Mouse (Mus musculus) neural tube, embryonic 12.5 days (tissue): Measurements from ENCODE around the gene Vsx2. TPM values are rescaled to one million over a fixed set of nuclear protein-coding genes. Genes with fewer than 3 reads are reported as not detected.

Experiments used
- ATAC-seq: fragments of 200-750 bp; cut with Nextera tagmentation; 2 replicates; pipeline ENCODE4 v1.8.0; 2017; ENCODE audit warnings: low read depth, mild to moderate bottlenecking, moderate TSS enrichment, moderate library complexity; ENCODE audit not compliant: low FRiP score
- H3K27ac ChIP-seq: fragments of 300-500 bp; sonication (generic); 2 replicates; pipeline ENCODE4 v1.5.1; 2016
- H3K27me3 ChIP-seq: fragments of 300-500 bp; sonication (generic); replicated peaks from 2 replicates; pipeline ENCODE4 v1.6.1; 2016; ENCODE audit warnings: mild to moderate bottlenecking
- H3K36me3 ChIP-seq: fragments of 300-500 bp; sonication (generic); 2 replicates; pipeline ENCODE4 v1.6.1; 2016; ENCODE audit warnings: mild to moderate bottlenecking
- H3K4me1 ChIP-seq: fragments of 300-500 bp; sonication (generic); 2 replicates; pipeline ENCODE4 v1.6.1; 2016
- H3K4me2 ChIP-seq: fragments of 300-500 bp; sonication (generic); replicated peaks from 2 replicates; pipeline ENCODE4 v1.6.1; 2016; ENCODE audit warnings: mild to moderate bottlenecking
- H3K4me3 ChIP-seq: fragments of 300-500 bp; sonication (generic); 2 replicates; pipeline ENCODE4 v1.5.1; 2016
- H3K9ac ChIP-seq: fragments of 300-500 bp; sonication (generic); 2 replicates; pipeline ENCODE4 v1.6.1; 2016; ENCODE audit warnings: mild to moderate bottlenecking
- H3K9me3 ChIP-seq: fragments of 300-500 bp; sonication (generic); 2 replicates; pipeline ENCODE4 v1.6.1; 2016; ENCODE audit warnings: mild to moderate bottlenecking
- WGBS: fragments of 180-500 bp; shearing (Covaris S2); methylation state at CpG from one replicate; pipeline ENCODE4 v1.1.7; 2016; 5-methylcytosine and 5-hydroxymethylcytosine counted together
- polyA plus RNA-seq: library from polyadenylated mRNA; unstranded; fragments of >200 nt; fragmentation: Nextera tagmentation; extraction: Ambion mirVana; gene quantifications from 2 replicates; pipeline ENCODE4 v1.2.1, GENCODE M21; 2016

The Vsx2 gene
- polyA plus RNA-seq, 1 experiment from 2014 or later, result 6.6 TPM

DNA sequence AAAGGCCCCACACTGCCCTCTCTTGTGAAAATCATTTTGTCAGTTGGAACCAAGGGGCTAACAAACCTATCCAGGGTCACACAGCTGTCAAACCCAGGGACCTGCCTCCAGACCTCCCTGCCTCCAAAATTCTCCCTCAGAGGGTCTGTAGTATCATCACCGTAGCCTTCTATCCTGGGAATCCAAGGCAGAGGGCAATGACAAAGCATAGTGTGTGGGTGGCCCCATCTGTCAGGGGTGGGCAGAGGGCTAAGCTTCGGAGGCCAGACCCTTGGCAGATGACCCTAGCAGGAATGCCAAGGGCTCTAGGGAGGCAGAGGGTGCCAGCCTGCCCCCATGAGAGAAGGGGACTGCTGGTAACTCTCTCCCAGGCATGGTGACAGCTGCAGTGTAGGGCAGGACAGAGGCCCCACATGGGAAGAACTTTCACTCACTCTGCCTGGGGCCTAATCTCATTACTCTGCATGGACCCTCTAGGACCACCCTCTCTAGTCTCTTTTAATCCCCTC, 22.9 kb upstream of the Vsx2 start:
- Histone ChIP-seq H3K27ac (no peak overlapping the region), H3K4me2 (no peak overlapping the region), H3K9me3 (no peaks in the 10 kb centered on the region), H3K27me3 (peaks cover 4% of the 10 kb centered on the region; the same call in 1 of the 2 replicates), H3K4me1 (no peaks in the 10 kb centered on the region), H3K36me3 (no peaks in the 10 kb centered on the region), H3K4me3 (no peak overlapping the region), H3K9ac (no peak overlapping the region)
- 67% methylated on average over 2 of the region's 2 CpGs for WGBS
- ATAC-seq, result no peak

DNA sequence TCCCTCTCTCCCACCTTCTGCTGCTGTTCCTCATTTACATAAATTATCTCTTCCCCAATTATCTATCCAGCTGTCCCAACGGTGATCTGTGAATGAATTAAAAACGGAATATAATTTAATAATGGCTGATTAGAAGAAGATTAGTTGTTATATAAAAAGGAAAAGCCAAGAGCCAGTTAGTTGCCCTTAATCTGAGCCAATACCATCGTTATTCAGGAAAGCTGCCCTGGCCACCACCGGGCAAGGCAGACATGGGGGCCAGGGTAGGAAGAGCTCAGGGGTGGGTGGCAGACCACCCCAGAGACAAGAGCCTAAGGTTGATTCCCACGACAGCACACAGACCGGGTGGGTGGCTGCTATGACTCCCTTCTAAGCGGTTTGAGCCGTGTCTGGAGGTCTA, 21.3 kb upstream of the Vsx2 start:
- Histone ChIP-seq H3K9me3 (no peaks in the 10 kb centered on the region), H3K27me3 (no peaks in the 10 kb centered on the region), H3K9ac (no peak overlapping the region), H3K4me1 (no peaks in the 10 kb centered on the region), H3K4me3 (no peak overlapping the region), H3K36me3 (no peaks in the 10 kb centered on the region), H3K27ac (no peak overlapping the region), H3K4me2 (no peak overlapping the region)
- no peak for ATAC-seq
- 61% methylated on average over 8 of the region's 8 CpGs for WGBS

DNA sequence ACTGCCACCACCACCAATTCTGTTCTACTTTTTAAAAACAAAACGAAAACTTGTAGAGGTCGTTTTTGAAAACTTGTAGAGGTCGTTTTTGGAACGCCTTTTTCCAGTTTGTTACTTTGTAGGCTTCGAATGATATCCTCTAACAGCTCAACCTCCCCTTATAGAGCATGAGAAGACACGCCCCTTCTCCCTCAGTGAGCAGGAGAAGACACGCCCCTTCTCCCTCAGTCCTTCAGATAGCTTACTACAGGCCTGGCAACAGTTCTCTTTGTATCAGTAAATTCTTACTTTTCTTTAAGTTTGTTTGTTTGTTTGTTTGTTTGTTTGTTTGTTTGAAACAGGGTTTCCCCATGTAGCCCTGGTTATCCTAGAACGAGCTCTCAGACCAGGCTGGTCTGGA, 14.3 kb upstream of the Vsx2 start:
- no peak for ATAC-seq
- H3K9me3 ChIP-seq, result no peaks in the 10 kb centered on the region

DNA sequence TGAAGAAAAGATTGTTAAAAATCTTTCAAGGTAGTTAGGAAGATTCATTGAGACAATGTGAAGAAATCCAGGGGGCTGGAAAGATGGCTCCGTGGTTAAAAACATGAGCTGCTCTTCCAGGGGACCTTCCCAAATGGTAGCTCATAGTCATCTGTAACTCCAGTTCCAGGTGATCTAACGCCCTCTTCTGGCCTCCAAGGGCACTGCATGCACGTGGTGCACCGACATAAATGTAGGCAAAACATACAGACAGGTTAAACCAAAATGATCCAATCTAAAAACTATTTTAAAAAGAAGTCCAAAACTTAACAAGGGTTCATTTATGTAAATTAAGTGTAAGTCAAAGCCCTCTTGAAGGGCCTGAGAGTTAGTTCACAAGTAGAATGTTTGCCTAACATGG, 7.0 kb upstream of the Vsx2 start:
- H3K36me3 ChIP-seq, result no peaks in the 10 kb centered on the region
- H3K4me3 ChIP-seq, result no peak overlapping the region
- ATAC-seq, result no peak
- no peak overlapping the region for H3K9ac ChIP-seq
- no peaks in the 10 kb centered on the region for H3K9me3 ChIP-seq
- peaks cover 13% of the 10 kb centered on the region for H3K27me3 ChIP-seq
- no peak overlapping the region for H3K4me2 ChIP-seq
- 54% methylated on average over 4 of the region's 4 CpGs for WGBS
- no peak overlapping the region for H3K27ac ChIP-seq
- H3K4me1 ChIP-seq, result no peaks in the 10 kb centered on the region

More for the DNA sequence above, 14.3 kb upstream of the Vsx2 start:
- Histone ChIP-seq H3K4me2 (no peak overlapping the region), H3K4me1 (no peaks in the 10 kb centered on the region), H3K36me3 (no peaks in the 10 kb centered on the region), H3K27ac (no peak overlapping the region), H3K9ac (no peak overlapping the region), H3K27me3 (no peaks in the 10 kb centered on the region), H3K4me3 (no peak overlapping the region)
- WGBS, result 52% methylated on average over 8 of the region's 8 CpGs

DNA sequence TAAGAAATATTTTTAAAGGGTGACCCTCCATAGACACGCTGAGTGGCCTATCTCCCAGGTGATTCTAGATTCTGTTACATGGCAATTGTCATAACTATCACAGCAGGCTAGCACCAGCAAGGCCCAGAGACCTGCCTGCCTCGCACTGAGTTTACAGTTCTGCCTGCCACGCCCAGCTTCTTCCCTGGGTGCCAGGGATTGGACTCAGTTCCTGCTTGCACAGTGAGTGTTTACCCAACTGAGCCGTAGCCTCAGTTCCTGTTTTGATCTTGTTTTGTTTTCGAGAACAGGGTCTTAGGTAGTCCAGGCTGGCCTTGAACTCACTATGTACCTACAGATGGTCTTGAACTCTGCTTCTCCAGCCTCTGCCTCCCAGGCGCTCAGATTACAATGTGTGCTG, 2.0 kb upstream of the Vsx2 start:
- H3K9me3 ChIP-seq, result no peaks in the 10 kb centered on the region
- no peak overlapping the region for H3K4me2 ChIP-seq
- peaks cover 62% of the 10 kb centered on the region for H3K27me3 ChIP-seq
- peaks cover 17% of the 10 kb centered on the region for H3K4me1 ChIP-seq
- 78% methylated on average over 6 of the region's 6 CpGs for WGBS
- no peak overlapping the region for H3K9ac ChIP-seq
- H3K36me3 ChIP-seq, result no peaks in the 10 kb centered on the region
- H3K4me3 ChIP-seq, result no peak overlapping the region
- no peak overlapping the region for H3K27ac ChIP-seq
- no peak for ATAC-seq

DNA sequence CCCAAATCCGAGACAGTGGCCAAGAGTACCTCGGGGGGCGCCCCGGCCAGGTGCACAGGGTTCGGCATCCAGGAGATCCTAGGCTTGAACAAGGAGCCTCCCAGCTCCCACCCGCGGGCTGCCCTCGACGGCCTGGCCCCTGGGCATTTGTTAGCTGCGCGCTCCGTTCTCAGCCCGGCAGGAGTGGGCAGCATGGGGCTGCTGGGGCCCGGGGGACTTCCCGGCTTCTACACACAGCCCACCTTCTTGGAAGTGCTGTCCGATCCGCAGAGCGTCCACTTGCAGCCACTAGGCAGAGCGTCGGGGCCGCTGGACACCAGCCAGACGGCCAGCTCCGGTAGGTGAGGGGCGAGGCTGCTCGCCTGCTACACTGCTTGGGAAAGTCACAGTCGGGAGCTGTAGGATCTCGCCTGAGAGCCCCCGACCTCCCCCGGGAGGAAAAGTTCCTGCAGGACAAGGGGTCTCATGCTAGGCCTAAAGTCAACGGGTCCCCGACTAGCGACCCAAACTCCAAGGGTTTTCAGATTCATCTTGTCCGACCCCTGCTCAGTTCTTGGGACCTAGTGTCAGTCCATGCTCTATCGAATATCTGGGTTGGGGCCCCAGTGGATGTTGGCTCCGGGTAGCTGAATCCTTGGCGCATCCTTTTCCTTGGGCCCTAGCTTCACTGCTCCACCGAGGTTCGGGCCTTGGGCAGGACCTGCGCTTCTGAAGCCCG, 573 bp downstream of the Vsx2 start:
- peak overlapping the region; percentile 12; the same call in 1 of the 2 replicates for H3K4me2 ChIP-seq
- no peaks in the 10 kb centered on the region for H3K36me3 ChIP-seq
- no peak overlapping the region for H3K27ac ChIP-seq
- peak overlapping the region; percentile 22 for H3K4me3 ChIP-seq
- 1% methylated on average over 40 of the region's 40 CpGs for WGBS
- peaks cover 17% of the 10 kb centered on the region for H3K4me1 ChIP-seq
- ATAC-seq, result no peak
- H3K27me3 ChIP-seq, result peaks cover 83% of the 10 kb centered on the region
- H3K9me3 ChIP-seq, result no peaks in the 10 kb centered on the region
- no peak overlapping the region for H3K9ac ChIP-seq

DNA sequence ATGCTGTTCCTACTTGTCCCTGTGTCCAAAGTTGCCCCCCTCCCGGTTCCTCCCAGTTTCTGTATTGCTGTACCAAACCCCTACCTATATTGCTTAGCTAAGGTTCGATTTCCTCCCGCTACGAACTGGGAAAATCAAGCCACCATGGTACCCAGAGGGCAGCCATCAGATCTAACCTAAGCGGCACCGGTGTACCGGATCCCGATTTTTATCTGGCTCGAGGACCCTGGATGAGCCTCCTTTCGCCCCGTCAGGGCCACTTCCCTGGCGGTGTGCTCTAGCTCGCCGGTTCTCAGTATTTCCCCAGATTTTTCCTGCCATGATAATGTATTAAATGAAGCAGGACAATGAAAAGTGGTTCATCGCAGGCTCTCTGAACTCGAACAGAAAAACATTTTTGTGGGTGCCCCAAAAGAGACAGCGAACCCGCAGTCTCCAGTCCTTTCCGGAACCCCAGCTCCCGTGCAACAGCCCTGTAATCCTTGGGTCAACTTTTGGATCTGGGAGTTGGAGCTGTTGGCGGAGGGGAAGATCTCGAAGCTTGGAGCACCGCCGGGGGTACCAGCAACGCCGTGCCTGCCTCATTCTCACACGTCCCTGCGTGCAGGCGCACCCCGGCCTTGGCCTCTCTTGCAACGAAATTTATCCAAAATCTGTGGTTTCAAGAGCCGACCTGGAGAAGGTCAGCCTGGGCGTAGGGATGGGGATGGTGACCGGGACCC, 1.3 kb downstream of the Vsx2 start:
- Histone ChIP-seq H3K36me3 (no peaks in the 10 kb centered on the region), H3K4me3 (peak overlapping the region; percentile 22; the same call in 1 of the 2 replicates), H3K9ac (no peak overlapping the region), H3K9me3 (no peaks in the 10 kb centered on the region), H3K4me1 (peaks cover 17% of the 10 kb centered on the region), H3K27me3 (peaks cover 90% of the 10 kb centered on the region), H3K4me2 (no peak overlapping the region), H3K27ac (no peak overlapping the region)
- no peak for ATAC-seq
- 1% methylated on average over 34 of the region's 34 CpGs for WGBS

DNA sequence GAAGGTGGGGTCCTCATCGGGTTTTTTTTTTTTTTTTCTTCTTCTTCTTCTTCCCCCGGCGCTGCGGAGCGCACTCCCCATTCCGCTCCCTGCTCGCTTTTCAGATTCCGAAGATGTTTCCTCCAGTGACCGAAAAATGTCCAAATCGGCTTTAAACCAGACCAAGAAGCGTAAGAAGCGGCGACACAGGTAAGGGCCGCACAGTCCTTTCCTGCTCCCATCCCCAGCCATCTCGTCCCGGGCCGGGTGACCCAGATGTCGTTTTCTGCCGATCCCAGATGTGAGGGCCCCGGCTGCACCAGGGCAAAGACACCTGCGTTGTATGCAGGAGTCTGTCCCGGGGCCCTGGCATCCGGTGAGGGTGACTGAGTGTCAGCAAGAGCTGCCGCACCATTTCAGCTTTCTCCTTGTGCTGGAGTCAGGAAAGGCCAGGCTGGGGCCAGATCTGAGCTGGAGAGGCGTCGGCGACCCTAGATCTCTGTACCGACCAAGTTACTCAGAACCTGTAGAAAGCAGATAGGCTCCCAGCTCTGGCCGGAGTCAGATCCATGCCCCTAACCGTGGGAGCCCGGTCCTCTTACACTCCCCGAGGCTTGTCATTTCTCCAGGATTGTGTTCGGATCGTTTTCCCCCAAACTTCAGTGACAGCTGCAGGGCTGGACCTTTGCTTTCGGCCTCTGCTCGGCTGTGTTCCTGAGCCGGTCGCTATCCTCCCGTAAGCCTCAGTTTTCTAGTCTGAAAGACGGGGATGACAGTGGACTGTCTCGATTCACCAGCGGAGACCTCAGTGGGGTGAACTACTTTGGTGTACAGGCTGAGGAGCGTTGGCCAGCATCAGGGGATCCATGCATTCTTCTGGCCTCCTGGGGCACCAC, 2.1 kb downstream of the Vsx2 start:
- Histone ChIP-seq H3K4me2 (no peak overlapping the region), H3K27me3 (peaks cover 93% of the 10 kb centered on the region), H3K9ac (0 out of 2 replicates have a peak overlapping the region, but pooled peaks have one; percentile 8), H3K27ac (no peak overlapping the region), H3K36me3 (no peaks in the 10 kb centered on the region), H3K4me3 (no peak overlapping the region), H3K9me3 (no peaks in the 10 kb centered on the region), H3K4me1 (peaks cover 17% of the 10 kb centered on the region)
- WGBS, result 1% methylated on average over 43 of the region's 43 CpGs
- ATAC-seq, result no peak

DNA sequence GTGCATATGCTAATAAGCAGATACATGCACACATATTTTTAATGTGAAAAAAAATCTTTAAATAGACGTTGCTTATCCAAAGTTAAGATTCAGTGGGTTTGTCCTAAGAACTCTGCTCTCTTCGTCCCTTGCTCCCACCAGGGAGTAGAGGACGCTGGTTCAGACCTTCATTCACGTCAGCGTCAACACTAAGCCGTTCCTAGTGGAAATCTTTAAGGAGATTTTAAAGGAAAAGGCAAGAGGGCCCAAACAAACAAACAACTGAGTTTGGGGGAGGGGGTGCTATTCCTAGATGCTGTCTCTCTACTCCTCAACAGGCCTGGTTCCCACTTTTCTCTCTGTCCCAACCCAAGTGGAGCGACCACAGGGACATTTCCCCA, 2.8 kb downstream of the Vsx2 start:
- ATAC-seq, result no peak
- 4% methylated on average over 7 of the region's 7 CpGs for WGBS
- H3K36me3 ChIP-seq, result no peaks in the 10 kb centered on the region
- no peak overlapping the region for H3K27ac ChIP-seq
- no peak overlapping the region for H3K4me3 ChIP-seq
- H3K4me1 ChIP-seq, result peaks cover 17% of the 10 kb centered on the region
- no peaks in the 10 kb centered on the region for H3K9me3 ChIP-seq
- peaks cover 90% of the 10 kb centered on the region for H3K27me3 ChIP-seq
- H3K9ac ChIP-seq, result no peak overlapping the region
- H3K4me2 ChIP-seq, result no peak overlapping the region

DNA sequence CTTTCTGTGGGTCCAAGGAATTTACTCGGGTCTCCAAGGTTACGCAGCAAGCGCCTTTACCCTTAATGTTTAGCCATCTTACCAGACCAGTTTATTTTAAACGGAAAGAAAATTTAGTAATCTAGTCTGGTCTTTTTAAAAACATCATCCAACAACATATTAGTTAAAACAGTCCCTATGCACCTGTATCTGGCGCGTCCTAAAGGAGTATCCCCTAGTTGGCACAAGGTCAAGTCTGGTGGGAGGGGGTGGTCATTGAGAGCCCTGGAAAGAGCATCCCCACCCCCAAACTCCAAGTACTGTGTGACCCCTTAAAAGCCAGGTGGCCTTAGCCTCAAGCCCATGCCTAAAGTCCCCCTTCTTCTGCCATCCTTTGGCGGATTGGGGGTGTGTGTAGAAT, 3.5 kb downstream of the Vsx2 start:
- ATAC-seq, result no peak
- no peaks in the 10 kb centered on the region for H3K36me3 ChIP-seq
- H3K9me3 ChIP-seq, result no peaks in the 10 kb centered on the region
- H3K4me2 ChIP-seq, result no peak overlapping the region
- H3K27me3 ChIP-seq, result peaks cover 87% of the 10 kb centered on the region
- H3K4me3 ChIP-seq, result no peak overlapping the region
- H3K4me1 ChIP-seq, result peaks cover 17% of the 10 kb centered on the region
- WGBS, result 18% methylated on average over 7 of the region's 7 CpGs
- H3K27ac ChIP-seq, result no peak overlapping the region
- H3K9ac ChIP-seq, result no peak overlapping the region

DNA sequence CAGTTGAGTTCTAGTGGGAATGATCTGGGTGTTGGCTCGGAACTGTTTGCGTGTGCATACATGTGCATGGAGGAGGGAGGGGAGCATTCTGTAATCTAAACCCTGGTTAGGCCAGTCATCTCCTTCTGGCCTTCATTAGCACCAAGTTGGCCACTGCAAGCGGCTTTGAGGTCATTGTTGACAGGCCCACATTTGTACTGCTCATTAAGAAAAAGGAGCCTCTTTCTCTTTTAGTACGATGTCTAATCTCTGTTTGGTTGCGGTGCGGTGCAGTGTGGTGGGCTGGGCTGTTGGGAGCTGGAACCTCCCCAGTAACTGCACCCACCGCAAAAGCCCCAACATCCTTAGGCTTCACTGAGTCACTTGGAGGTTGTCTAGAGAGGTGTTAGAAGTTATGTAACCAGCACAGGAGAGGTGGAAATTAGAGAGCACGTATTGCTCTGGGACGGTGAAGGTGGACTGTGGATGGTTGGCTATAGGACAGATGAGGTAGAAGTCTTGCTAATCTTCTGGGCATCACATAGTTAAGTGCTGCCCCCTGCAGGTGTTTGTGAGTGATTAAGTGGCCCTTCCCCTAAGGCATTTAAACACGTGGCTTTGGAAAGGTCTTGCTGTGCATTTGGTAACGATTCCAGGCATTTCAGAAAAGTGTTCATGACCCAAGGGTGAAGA, 8.3 kb downstream of the Vsx2 start:
- H3K27me3 ChIP-seq, result peaks cover 45% of the 10 kb centered on the region
- H3K9ac ChIP-seq, result no peak overlapping the region
- H3K4me2 ChIP-seq, result no peak overlapping the region
- no peak overlapping the region for H3K27ac ChIP-seq
- H3K36me3 ChIP-seq, result no peaks in the 10 kb centered on the region
- H3K9me3 ChIP-seq, result no peaks in the 10 kb centered on the region
- no peak overlapping the region for H3K4me3 ChIP-seq
- H3K4me1 ChIP-seq, result no peaks in the 10 kb centered on the region
- 78% methylated on average over 11 of the region's 11 CpGs for WGBS
- ATAC-seq, result no peak

DNA sequence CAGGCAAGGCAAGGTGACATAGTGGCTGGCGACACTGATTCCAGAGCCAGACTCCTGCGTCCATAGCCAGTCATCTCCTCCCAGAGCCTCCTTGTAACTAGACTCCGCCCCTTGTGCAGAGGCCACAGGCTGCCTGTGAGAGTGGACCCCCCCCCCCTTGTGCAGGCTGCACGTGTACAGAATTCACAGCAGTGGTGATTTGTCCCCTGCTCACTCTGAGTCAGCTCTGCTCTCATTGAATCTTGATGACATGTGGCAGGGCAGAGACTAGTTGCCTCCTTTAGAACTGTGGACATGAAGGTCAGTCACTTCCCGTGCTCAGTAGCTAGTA, 8.8 kb downstream of the Vsx2 start:
- Histone ChIP-seq H3K9me3 (no peaks in the 10 kb centered on the region), H3K27ac (no peak overlapping the region), H3K4me1 (no peaks in the 10 kb centered on the region), H3K36me3 (no peaks in the 10 kb centered on the region), H3K4me3 (no peak overlapping the region), H3K9ac (no peak overlapping the region), H3K4me2 (no peak overlapping the region), H3K27me3 (peaks cover 40% of the 10 kb centered on the region)
- ATAC-seq, result no peak
- 51% methylated on average over 5 of the region's 5 CpGs for WGBS
